Mouse (Mus musculus) forebrain, embryonic 12.5 days (tissue): ENCODE data around the gene Islr. TPM values are rescaled to one million over a fixed set of nuclear protein-coding genes. Genes with fewer than 3 reads are reported as not detected.

Source experiments
- ATAC-seq: fragments of 200-750 bp; cut with Nextera tagmentation; 2 replicates; pipeline ENCODE4 v1.8.0; 2017; ENCODE audit warnings: moderate TSS enrichment; ENCODE audit not compliant: low FRiP score
- H3K27ac ChIP-seq: fragments of 300-500 bp; sonication (generic); 2 replicates; pipeline ENCODE4 v1.5.1; 2016; ENCODE audit warnings: mild to moderate bottlenecking
- H3K27me3 ChIP-seq: fragments of 300-500 bp; sonication (generic); 2 replicates; pipeline ENCODE4 v1.6.1; 2016; ENCODE audit warnings: mild to moderate bottlenecking
- H3K36me3 ChIP-seq: fragments of 300-500 bp; sonication (generic); replicated peaks from 2 replicates; pipeline ENCODE4 v1.6.1; 2016; ENCODE audit warnings: mild to moderate bottlenecking
- H3K4me1 ChIP-seq: fragments of 300-500 bp; sonication (generic); 2 replicates; pipeline ENCODE4 v1.6.1; 2016
- H3K4me2 ChIP-seq: fragments of 300-500 bp; sonication (generic); 2 replicates; pipeline ENCODE4 v1.6.1; 2016; ENCODE audit warnings: mild to moderate bottlenecking, moderate library complexity
- H3K4me3 ChIP-seq: fragments of 300-500 bp; sonication (generic); replicated peaks from 2 replicates; pipeline ENCODE4 v1.5.1; 2016; ENCODE audit warnings: mild to moderate bottlenecking
- H3K9ac ChIP-seq: fragments of 300-500 bp; sonication (generic); 2 replicates; pipeline ENCODE4 v1.6.1; 2016; ENCODE audit warnings: mild to moderate bottlenecking
- H3K9me3 ChIP-seq: fragments of 300-500 bp; sonication (generic); 2 replicates; pipeline ENCODE4 v1.6.1; 2016
- WGBS: fragments of 180-500 bp; shearing (Covaris S2); methylation state at CpG from one replicate; pipeline ENCODE4 v1.1.7; 2016; 5-methylcytosine and 5-hydroxymethylcytosine counted together
- microRNA-seq: library from miRNA; unstranded; fragments of <30 nt; microRNA quantifications from one replicate; pipeline ENCODE4, GENCODE M21; 2017
- polyA plus RNA-seq: library from polyadenylated mRNA; unstranded; fragments of >200 nt; fragmentation: Nextera tagmentation; extraction: Ambion mirVana; gene quantifications from 2 replicates; pipeline ENCODE4 v1.2.1, GENCODE M21; 2016

Islr gene
- polyA plus RNA-seq, 1 experiment from 2014 or later, result 17.9 TPM

DNA sequence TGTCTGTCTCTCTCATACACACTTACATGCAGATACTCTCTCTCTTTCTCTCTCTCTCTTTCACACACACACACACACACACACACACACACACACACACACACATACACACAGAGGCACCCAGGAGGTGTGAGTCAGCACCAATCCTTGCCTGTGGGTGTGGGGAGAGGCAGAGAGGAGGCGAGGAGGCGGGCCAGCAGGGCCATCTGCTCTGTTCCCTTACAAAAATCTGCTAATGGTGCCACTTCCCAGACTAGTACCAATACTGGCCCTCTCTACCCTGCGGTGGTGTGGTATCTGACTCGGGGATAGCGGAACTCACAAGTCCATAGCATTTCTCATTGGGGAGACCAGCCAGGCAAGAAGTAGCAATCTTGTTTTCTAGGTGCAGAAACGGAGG lies 92.7 kb downstream of the Islr start:
- no peak overlapping the region for H3K4me3 ChIP-seq
- no peaks in the 10 kb centered on the region for H3K9me3 ChIP-seq
- H3K27ac ChIP-seq, result peak overlapping the region; percentile 99
- H3K4me2 ChIP-seq, result peak overlapping the region; percentile 53; the same call in 1 of the 2 replicates
- peak; percentile 15; the same call in 1 of the 2 replicates for ATAC-seq
- no peaks in the 10 kb centered on the region for H3K36me3 ChIP-seq
- H3K27me3 ChIP-seq, result peaks cover 30% of the 10 kb centered on the region; the same call in 1 of the 2 replicates
- H3K9ac ChIP-seq, result 0 out of 2 replicates have a peak overlapping the region, but pooled peaks have one; percentile 21
- WGBS, result 42% methylated on average over 6 of the region's 6 CpGs
- H3K4me1 ChIP-seq, result peaks cover 79% of the 10 kb centered on the region

DNA sequence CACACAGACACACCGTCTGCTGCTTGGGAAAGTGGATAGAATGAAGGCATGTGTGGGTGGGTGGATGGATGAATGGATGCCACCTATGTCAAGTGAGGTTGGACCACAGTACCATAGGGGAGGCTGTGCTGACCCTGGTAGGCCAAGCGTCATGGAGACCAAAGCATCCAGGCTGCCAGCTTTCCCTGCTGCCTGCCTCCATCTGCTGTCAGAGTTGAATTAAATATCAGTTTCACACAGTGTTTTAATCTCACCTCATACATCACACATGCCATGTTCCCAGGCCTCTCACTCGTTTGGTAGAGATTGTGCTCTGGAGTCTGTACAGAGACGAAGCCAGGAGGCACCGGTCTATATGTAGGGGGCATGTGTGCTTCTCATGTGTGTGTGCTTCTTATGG lies 93.3 kb downstream of the Islr start:
- Histone ChIP-seq H3K27me3 (peaks cover 25% of the 10 kb centered on the region; the same call in 1 of the 2 replicates), H3K9ac (no peak overlapping the region), H3K36me3 (no peaks in the 10 kb centered on the region), H3K4me1 (peaks cover 79% of the 10 kb centered on the region), H3K4me3 (no peak overlapping the region), H3K9me3 (no peaks in the 10 kb centered on the region), H3K4me2 (no peak overlapping the region), H3K27ac (peak overlapping the region; percentile 99)
- ATAC-seq, result no peak
- WGBS, result 78% methylated on average over 5 of the region's 5 CpGs

DNA sequence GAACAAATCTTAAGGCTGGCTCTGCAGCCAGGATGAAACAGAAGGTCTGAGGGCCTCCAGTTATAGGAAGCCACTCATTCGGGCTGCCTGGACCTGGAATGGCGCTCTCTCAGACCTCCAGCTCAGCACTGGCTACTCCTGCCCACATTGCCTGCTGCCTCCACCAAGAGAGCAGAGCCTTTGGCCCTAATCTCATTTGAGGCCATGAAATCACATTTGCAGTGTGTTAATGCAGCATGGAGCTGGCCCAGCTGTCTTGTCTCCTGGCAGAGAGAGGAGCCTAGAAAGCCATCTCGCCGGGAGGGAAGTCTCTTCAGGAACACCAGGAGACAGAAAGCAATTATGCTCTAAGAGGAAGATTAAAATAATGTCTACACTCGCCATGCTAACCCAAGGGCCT lies 96.6 kb downstream of the Islr start:
- WGBS, result 56% methylated on average over 5 of the region's 5 CpGs
- H3K4me1 ChIP-seq, result peaks cover 63% of the 10 kb centered on the region

More for the DNA sequence above, 96.6 kb downstream of the Islr start:
- Histone ChIP-seq H3K27ac (peak overlapping the region; percentile 47), H3K27me3 (0 out of 2 replicates have a peak, but pooled peaks cover 13% of the 10 kb centered on the region), H3K9ac (no peak overlapping the region), H3K4me2 (no peak overlapping the region), H3K4me3 (no peak overlapping the region), H3K36me3 (no peaks in the 10 kb centered on the region), H3K9me3 (no peaks in the 10 kb centered on the region)
- ATAC-seq, result no peak

Small RNA genes lying within 50 kb of the gene (microRNA-seq; reads per million reads assigned to microRNA genes)
- gene Mir6385, result not detected

Other genes with a start within 250 kb of the Islr start
- 0.19 and 0.45 TPM in 2 replicates for gene Cyp11a1, start 197.9 kb downstream of the Islr start, polyA plus RNA-seq
- 10.7 and 11.6 TPM in 2 replicates for gene Stra6, start 140.5 kb downstream of the Islr start, polyA plus RNA-seq
- gene Ccdc33, start 85.5 kb downstream of the Islr start, polyA plus RNA-seq, result 1.5 and 2.4 TPM in 2 replicates
- gene Islr2, start within 50 bp of the Islr start, polyA plus RNA-seq, result 52.3 and 60.8 TPM in 2 replicates
- 11.1 TPM in 2 replicates for gene Pml, start 45.5 kb upstream of the Islr start, polyA plus RNA-seq
- 52.2 and 53.3 TPM in 2 replicates for gene Stoml1, start 48.9 kb upstream of the Islr start, polyA plus RNA-seq
- 9.1 and 10.9 TPM in 2 replicates for gene Loxl1, start 108.9 kb upstream of the Islr start, polyA plus RNA-seq
- not detected in 2 replicates for gene Tbc1d21, start 166.1 kb upstream of the Islr start, polyA plus RNA-seq